Mouse (Mus musculus) midbrain, embryonic 15.5 days (tissue): ENCODE measurements at regions not wholly inside any gene's neighbourhood (a gene's known extent, or its start where the extent isn't known, plus 50 kb on each side); places are given as distances from the start of the nearest gene placed in this dataset.

ENCODE experiments used
- ATAC-seq: fragments of 200-750 bp; cut with Nextera tagmentation; replicated peaks from 2 replicates; pipeline ENCODE4 v1.8.0; 2017; ENCODE audit warnings: moderate TSS enrichment
- H3K27ac ChIP-seq: fragments of 300-500 bp; sonication (generic); 2 replicates; pipeline ENCODE4 v1.5.1; 2015; ENCODE audit warnings: mild to moderate bottlenecking, inconsistent platforms
- H3K27me3 ChIP-seq: fragments of 300-500 bp; sonication (generic); replicated peaks from 2 replicates; pipeline ENCODE4 v1.6.1; 2015; ENCODE audit warnings: inconsistent platforms
- H3K36me3 ChIP-seq: fragments of 300-500 bp; sonication (generic); replicated peaks from 2 replicates; pipeline ENCODE4 v1.6.1; 2015; ENCODE audit warnings: inconsistent platforms
- H3K4me1 ChIP-seq: fragments of 300-500 bp; sonication (generic); 2 replicates; pipeline ENCODE4 v1.6.1; 2015; ENCODE audit warnings: inconsistent platforms
- H3K4me2 ChIP-seq: fragments of 300-500 bp; sonication (generic); 2 replicates; pipeline ENCODE4 v1.6.1; 2015; ENCODE audit warnings: inconsistent platforms, mild to moderate bottlenecking, moderate library complexity
- H3K4me3 ChIP-seq: fragments of 300-500 bp; sonication (generic); 2 replicates; pipeline ENCODE4 v1.5.1; 2015; ENCODE audit warnings: mild to moderate bottlenecking, inconsistent platforms
- H3K9ac ChIP-seq: fragments of 300-500 bp; sonication (generic); 2 replicates; pipeline ENCODE4 v1.6.1; 2015; ENCODE audit warnings: mild to moderate bottlenecking, inconsistent platforms
- H3K9me3 ChIP-seq: fragments of 300-500 bp; sonication (generic); 2 replicates; pipeline ENCODE4 v1.6.1; 2016; ENCODE audit warnings: inconsistent platforms
- WGBS: fragments of 180-500 bp; shearing (Covaris S2); methylation state at CpG from one replicate; pipeline ENCODE4 v1.1.7; 2015; ENCODE audit warnings: mixed read lengths; 5-methylcytosine and 5-hydroxymethylcytosine counted together

GRCm38 (mm10) chr13:79941549-79942295, 941.5 kb upstream of the Arrdc3 start:
- H3K9me3 ChIP-seq, result no peaks in the 10 kb centered on the region
- H3K9ac ChIP-seq, result no peak overlapping the region
- peak; percentile 63; the same call in 1 of the 2 replicates for ATAC-seq
- H3K4me2 ChIP-seq, result no peak overlapping the region
- H3K4me3 ChIP-seq, result no peak overlapping the region
- no peaks in the 10 kb centered on the region for H3K27me3 ChIP-seq
- no peaks in the 10 kb centered on the region for H3K36me3 ChIP-seq
- H3K27ac ChIP-seq, result no peak overlapping the region
- H3K4me1 ChIP-seq, result no peaks in the 10 kb centered on the region
- 65% methylated on average over 1 of the region's 1 CpGs for WGBS
